Mouse (Mus musculus): ENCODE measurements around the gene Igf2bp1. TPM values are rescaled to one million over a fixed set of nuclear protein-coding genes. Genes with fewer than 3 reads are reported as not detected.
"Not testable (repeated sequence)": the region's sequence is repeated elsewhere in the genome, so short reads cannot be mapped to it uniquely, and the experiment has no call there.

Igf2bp1 gene
- polyA plus RNA-seq, 1 experiment = 13.4 TPM

DNA sequence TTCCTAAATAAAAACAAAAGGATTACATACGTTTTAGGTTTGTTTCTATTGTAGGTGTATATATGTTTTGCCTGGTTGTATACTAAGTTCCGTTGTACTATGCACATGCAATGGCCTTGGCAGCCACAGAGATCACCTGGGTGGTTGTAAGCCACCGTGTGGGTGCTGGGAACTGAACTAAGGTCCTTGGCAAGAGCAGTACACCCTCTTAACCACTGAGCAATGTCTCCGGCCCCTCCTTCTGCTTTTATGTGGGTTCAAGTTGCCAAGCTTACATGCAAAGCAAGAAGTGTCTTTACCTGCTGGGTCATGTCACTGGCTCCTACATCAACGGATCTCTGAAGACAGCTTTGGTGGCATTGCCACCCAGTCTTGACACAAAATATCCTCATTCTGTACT, 52.4 kb downstream of the Igf2bp1 start:
- DNase-seq (ENCODE audit: low read depth) = no peak
- TF ChIP-seq CTCF (IDR thresholded peaks at IDR 0.05; ENCODE audit: borderline replicate concordance, extremely low read depth, insufficient read depth, insufficient read length) (no peak), POLR2A (IDR thresholded peaks at IDR 0.05; ENCODE audit: borderline replicate concordance, extremely low read depth, insufficient read depth, insufficient read length, poor library complexity, severe bottlenecking) (no peak)

DNA sequence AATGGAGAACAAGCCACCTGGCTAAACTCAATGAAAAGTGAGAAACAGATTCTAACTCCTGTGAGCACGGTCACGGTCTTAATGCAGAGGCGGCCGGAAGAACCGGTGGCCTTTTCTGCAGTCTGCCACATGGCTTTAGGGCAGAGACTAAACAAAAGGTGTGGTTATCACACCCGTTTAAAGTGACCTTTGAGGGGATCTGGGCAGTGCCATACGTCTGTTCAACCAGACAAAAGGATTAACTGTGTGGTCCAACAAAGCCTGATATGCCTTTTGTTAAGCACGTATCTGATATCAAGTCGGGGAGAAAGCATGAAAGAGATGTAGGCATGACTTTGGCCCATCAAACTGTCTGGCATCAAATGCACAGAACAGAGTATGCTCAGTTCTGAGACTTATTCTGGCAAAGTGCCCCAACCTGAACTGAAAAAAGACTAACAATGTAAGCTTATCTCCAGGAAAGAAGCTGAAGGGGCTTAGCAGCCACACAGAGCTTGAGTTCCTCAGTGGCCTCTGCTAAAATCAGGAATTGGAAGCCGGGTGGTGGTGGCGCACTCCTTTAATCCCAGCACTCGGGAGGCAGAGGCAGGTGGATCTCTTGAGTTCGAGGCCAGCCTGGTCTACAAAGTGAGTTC, 59.8 kb downstream of the Igf2bp1 start:
- no peak for TF ChIP-seq POLR2A (IDR thresholded peaks at IDR 0.05; ENCODE audit: borderline replicate concordance, extremely low read depth, insufficient read depth, insufficient read length, poor library complexity, severe bottlenecking)
- TF ChIP-seq CTCF (IDR thresholded peaks at IDR 0.05; ENCODE audit: borderline replicate concordance, extremely low read depth, insufficient read depth, insufficient read length) = no peak
- DNase-seq (ENCODE audit: low read depth) = peak; percentile 22

DNA sequence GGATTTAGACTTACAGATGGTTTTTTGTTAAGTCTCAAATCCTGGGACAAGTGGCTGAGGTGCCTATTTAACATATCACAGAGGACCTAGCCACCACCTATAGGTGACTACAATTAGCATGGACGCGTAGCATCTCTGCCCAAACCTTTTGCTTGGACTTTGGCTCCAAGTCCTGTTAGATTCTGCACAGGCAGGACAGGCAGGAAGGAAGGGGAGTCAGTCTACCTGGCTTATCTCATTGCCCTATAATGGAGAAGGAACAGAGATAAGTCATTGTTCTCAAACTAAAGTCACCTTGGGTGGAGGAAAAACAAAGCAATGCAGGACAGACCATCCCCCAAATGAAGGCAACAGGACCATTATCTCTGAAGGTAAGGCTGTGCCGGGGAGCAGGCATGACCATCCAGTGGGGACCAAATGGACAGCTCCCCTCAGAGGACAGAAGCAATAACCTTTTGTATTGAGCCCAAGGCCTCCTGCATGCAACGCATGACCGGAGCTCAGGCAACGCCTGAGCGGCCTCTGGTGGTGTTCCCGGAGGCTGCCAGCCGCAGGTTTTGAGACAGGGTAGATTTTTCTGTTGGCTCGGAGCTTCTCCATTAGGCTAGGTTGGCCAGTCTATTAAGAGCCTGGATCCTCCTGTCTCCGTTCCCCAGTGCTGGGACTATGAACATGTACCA, 65.8 kb downstream of the Igf2bp1 start:
- TF ChIP-seq POLR2A (IDR thresholded peaks at IDR 0.05; ENCODE audit: borderline replicate concordance, extremely low read depth, insufficient read depth, insufficient read length, poor library complexity, severe bottlenecking) (no peak), CTCF (IDR thresholded peaks at IDR 0.05; ENCODE audit: borderline replicate concordance, extremely low read depth, insufficient read depth, insufficient read length) (peak; percentile 25; the same call in 1 of the 2 replicates)

DNA sequence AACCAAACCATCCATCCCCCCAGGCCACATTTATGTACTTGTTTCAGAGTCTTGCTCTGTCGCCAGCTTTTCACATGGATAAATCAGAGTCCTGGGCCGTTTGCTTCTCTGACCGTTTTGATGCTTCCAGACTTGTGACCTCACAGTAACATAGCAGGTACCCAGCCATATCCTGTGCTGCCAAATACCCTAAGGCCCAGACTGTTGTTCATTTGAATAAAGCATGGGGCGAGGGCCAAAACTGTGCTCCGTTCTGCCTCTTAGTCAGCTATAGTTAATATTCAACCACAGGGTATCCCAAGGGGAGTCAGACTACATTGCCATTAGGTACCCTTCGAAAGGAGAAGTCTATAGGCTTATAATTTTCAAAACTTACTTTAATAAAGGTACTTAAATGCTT, 69.3 kb downstream of the Igf2bp1 start:
- DNase-seq (ENCODE audit: low read depth) = no peak
- TF ChIP-seq CTCF (IDR thresholded peaks at IDR 0.05; ENCODE audit: borderline replicate concordance, extremely low read depth, insufficient read depth, insufficient read length) (no peak), POLR2A (IDR thresholded peaks at IDR 0.05; ENCODE audit: borderline replicate concordance, extremely low read depth, insufficient read depth, insufficient read length, poor library complexity, severe bottlenecking) (no peak)

More for the DNA sequence above, 65.8 kb downstream of the Igf2bp1 start:
- no peak for DNase-seq (ENCODE audit: low read depth)

DNA sequence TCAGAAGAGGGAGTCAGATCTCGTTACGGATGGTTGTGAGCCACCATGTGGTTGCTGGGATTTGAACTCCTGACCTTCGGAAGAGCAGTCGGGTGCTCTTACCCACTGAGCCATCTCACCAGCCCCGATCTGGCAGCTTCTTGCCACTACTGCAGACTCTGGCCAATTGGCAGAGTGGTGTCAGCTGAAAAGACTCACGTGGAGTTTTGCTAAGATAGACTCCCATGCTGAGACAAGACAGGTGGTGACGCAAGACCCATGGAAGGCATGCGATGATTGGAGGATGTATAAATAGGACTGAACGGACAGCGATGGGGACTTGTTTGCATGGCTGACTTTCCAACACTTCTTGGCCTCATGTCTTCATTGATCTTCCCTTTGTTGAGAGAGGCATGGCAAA, 73.6 kb downstream of the Igf2bp1 start:
- DNase-seq (ENCODE audit: low read depth) = not testable (repeated sequence)

GRCm38 (mm10) chr11:95926398-95926797, 79.3 kb downstream of the Igf2bp1 start:
- TF ChIP-seq CTCF (IDR thresholded peaks at IDR 0.05; ENCODE audit: borderline replicate concordance, extremely low read depth, insufficient read depth, insufficient read length) = peak; percentile 21; the same call in 1 of the 2 replicates
- TF ChIP-seq POLR2A (IDR thresholded peaks at IDR 0.05; ENCODE audit: borderline replicate concordance, extremely low read depth, insufficient read depth, insufficient read length, poor library complexity, severe bottlenecking) = no peak
- DNase-seq (ENCODE audit: low read depth) = no peak

GRCm38 (mm10) chr11:95925976-95926375, 79.8 kb downstream of the Igf2bp1 start:
- DNase-seq (ENCODE audit: low read depth) = no peak
- TF ChIP-seq POLR2A (IDR thresholded peaks at IDR 0.05; ENCODE audit: borderline replicate concordance, extremely low read depth, insufficient read depth, insufficient read length, poor library complexity, severe bottlenecking) = no peak
- no peak for TF ChIP-seq CTCF (IDR thresholded peaks at IDR 0.05; ENCODE audit: borderline replicate concordance, extremely low read depth, insufficient read depth, insufficient read length)

DNA sequence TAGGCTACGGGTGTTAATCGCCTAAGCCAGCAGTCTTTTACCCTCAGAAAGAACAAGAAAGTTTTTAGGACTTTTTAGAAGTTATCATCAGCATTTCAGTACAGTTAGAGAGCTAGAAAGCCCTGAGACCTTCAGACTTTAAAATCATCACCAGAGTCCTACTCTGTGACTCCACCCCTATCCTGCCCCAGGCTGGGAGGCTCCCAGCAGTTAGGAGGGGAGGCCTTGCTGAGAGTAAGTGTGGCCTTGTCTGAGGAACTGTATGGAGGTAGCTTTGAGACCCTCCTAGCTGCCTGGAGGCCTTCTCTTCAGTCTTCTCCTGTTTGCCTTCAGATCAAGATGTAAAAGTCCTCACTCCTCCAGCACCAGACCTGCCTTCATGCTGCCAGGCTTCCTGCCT, 81.5 kb downstream of the Igf2bp1 start:
- DNase-seq (ENCODE audit: low read depth) = no peak
- TF ChIP-seq CTCF (IDR thresholded peaks at IDR 0.05; ENCODE audit: borderline replicate concordance, extremely low read depth, insufficient read depth, insufficient read length) = no peak
- TF ChIP-seq POLR2A (IDR thresholded peaks at IDR 0.05; ENCODE audit: borderline replicate concordance, extremely low read depth, insufficient read depth, insufficient read length, poor library complexity, severe bottlenecking) = no peak

GRCm38 (mm10) chr11:95923477-95923876, 82.3 kb downstream of the Igf2bp1 start:
- DNase-seq (ENCODE audit: low read depth) = not testable (repeated sequence)

DNA sequence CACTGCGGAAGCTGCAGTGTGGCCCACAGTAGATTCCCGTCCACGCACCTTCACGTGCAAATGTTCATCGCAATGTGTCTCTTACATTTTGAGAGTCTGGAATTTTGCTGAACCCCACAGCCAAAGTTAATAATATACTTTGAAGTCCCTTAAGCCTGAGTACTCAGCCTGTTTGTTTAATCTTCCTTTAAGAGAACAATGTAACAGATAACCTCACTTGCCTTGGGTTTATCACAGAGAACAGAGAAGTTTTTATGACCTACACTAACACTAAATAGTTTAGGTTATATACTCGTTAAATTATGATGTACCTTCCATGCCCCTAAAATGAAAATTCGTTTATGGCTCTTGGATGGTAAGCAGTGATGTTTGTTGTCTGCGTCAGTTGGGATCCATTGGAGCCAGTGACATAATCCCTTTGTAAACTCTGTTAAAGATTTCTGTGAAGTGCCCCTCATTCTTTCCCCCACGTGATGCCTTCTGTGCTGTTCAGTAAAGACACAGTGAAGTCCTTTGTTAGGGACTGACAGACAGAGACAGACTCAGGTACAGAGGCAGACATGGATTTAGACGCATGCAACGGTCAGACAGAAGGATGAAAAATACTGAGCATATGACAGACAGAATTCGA, 83.6 kb downstream of the Igf2bp1 start:
- no peak for TF ChIP-seq POLR2A (IDR thresholded peaks at IDR 0.05; ENCODE audit: borderline replicate concordance, extremely low read depth, insufficient read depth, insufficient read length, poor library complexity, severe bottlenecking)
- no peak for TF ChIP-seq CTCF (IDR thresholded peaks at IDR 0.05; ENCODE audit: borderline replicate concordance, extremely low read depth, insufficient read depth, insufficient read length)
- no peak for DNase-seq (ENCODE audit: low read depth)

DNA sequence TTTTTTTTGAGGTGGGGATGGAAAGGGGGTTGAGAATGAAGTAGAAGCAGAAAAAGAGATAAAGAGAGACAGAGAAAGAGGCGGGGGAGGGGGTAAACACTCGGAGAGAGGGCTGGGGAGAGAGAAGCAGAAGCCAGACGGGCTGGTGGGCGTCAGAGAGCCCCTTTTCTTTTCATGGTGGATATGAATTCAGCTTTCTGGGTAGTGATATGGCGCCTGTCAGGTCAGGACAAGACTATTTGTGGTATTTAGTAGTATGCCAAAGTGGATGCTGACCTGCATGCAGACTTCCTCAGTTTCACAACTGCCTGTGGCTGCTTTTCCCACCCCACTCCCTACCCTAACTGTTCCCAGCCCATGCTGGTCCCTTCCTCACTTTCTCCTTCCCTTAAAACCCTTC, 89.3 kb downstream of the Igf2bp1 start:
- DNase-seq (ENCODE audit: low read depth) = no peak
- TF ChIP-seq POLR2A (IDR thresholded peaks at IDR 0.05; ENCODE audit: borderline replicate concordance, extremely low read depth, insufficient read depth, insufficient read length, poor library complexity, severe bottlenecking) (no peak), CTCF (IDR thresholded peaks at IDR 0.05; ENCODE audit: borderline replicate concordance, extremely low read depth, insufficient read depth, insufficient read length) (no peak)

All from brain, embryonic 14.5 days (tissue).